Mouse (Mus musculus) testis, postnatal 10 days (tissue): ENCODE data around the gene Hspa5.
"Not testable (repeated sequence)": the region's sequence is repeated elsewhere in the genome, so short reads cannot be mapped to it uniquely, and the experiment has no call there.

ENCODE experiments used
- DNase-seq: peaks from one replicate; pipeline ENCODE4 v3.0.0; 2021; ENCODE audit warnings: low spot score

The Hspa5 gene

GRCm38 (mm10) chr2:34772252-34773235 is 774 bp downstream of the Hspa5 start:
- peak; percentile 71 for DNase-seq

DNA sequence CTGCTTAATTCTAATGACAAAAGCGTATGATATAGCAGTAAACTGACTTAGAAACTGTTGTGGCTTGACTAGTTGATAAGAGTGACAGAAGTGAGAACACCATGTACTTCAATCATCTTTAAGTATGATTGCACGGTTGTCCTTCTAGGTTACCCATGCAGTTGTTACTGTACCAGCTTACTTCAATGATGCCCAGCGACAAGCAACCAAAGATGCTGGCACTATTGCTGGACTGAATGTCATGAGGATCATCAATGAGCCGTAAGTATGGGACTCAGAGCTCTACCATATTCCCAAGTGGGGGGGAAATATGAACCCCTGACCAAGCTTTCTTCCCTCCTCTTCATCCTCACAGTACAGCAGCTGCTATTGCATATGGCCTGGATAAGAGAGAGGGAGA is 1.9 kb downstream of the Hspa5 start:
- DNase-seq: no peak

- DNase-seq: no peak
Observed at GRCm38 (mm10) chr2:34774493-34774892, 2.7 kb downstream of the Hspa5 start.

DNA sequence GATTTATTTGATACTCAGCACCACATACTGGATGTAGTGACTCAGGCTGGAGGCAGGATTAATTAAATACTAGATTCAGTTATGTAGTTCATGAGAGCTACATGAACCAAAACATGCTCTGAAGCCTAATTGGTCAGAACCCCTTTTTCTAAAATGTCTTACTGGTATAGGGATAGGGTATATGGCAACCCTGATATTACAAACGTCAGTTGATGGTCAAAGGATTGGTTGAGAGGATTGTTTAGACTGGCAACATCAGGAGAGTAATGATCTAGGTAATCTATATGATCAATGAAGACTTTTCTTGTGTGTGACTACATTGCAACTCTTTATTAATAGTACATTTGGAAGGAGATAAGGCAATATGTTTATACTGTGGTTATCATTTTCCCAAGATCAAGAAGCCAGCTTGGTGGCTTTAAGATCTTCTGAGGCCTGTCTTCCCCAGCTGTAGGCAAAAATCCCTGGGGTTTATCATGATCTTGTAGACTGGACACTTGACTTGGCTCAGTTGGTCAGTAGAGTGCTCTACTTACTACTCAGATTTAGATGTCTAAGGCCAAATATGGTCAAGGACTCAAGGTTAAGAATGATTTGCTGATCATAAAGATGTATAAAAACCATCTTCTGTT is 5.6 kb downstream of the Hspa5 start:
- DNase-seq: no peak

DNA sequence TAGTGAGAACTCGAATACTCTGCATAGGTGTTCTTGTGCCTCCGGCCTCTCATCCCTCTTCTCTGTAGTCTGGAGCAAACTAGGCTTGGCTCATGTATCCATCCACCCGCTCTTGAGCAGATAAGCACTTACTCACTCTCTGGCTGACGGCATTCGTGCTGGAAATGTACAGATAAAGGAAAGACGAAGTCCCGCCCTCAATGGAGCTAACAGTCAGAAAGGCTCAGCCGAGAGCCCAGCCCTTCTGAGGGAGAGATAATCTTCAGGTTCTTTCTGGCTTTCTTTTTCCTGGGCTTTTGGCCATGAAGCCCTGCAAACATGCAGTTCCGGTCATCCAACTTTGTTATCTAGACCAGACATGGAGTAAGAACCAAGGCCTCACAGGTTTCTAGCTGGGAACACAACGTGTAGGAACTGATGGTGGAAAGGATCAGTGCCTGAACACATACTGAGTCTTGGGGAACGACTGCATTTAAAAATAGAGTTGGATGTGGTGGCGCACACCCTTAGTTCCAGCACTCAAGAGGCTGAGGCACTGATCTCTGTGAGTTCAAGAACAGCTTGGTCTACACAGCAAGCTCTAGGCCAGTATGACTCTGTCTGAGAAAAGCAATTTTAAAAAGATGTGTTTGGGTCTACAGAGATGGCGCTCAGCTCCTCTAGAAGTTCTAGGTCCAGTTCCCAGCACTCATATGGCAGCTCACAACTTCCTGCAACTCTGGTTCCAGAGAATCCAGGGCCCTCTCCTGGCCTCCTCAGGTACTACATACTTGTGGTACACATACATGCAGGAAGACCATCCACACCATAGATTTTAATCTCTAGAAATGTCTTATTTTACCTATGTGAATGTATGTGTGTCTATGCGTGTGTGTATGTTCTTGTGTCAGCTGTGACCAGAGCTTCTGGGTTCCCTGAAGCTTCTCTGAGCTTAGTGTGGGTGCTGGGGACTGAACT is 11.6 kb downstream of the Hspa5 start:
- DNase-seq: no peak

- DNase-seq: peak; percentile 52
Observed at GRCm38 (mm10) chr2:34784085-34784484, 12.3 kb downstream of the Hspa5 start.

DNA sequence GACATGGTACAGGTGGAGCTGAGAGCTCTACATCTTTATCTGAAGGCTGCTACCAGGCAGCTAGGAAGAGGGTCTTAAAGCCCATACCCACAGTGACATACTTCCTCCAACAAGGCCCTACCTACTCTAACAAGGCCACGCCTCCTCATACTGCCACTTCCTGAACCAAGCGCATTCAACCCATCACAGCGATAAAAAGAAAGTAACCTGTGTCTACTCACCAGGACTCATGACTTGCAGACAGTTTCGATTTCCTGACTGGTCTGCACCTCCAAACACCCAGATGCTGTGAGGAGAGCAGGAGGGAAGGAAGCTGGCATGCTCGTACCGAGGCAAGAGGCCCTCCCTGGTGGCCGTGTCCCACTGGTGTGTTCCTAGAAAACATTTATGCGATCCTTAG is 18.5 kb downstream of the Hspa5 start:
- no peak for DNase-seq

- not testable (repeated sequence) for DNase-seq
Observed at GRCm38 (mm10) chr2:34792543-34792942, 20.8 kb downstream of the Hspa5 start.

GRCm38 (mm10) chr2:34794511-34794910 is 22.7 kb downstream of the Hspa5 start:
- no peak for DNase-seq

- no peak for DNase-seq
Observed at GRCm38 (mm10) chr2:34795426-34795825, 23.7 kb downstream of the Hspa5 start.

- DNase-seq: peak; percentile 92
Observed at GRCm38 (mm10) chr2:34799357-34800256, 27.8 kb downstream of the Hspa5 start, which contains the start of gene Rabepk. TSS of gene Rabepk (minus strand) at chr2:34799912.

GRCm38 (mm10) chr2:34800371-34800770 is 28.6 kb downstream of the Hspa5 start:
- no peak for DNase-seq

GRCm38 (mm10) chr2:34801516-34802482 is 30.0 kb downstream of the Hspa5 start:
- DNase-seq: peak; percentile 95

DNA sequence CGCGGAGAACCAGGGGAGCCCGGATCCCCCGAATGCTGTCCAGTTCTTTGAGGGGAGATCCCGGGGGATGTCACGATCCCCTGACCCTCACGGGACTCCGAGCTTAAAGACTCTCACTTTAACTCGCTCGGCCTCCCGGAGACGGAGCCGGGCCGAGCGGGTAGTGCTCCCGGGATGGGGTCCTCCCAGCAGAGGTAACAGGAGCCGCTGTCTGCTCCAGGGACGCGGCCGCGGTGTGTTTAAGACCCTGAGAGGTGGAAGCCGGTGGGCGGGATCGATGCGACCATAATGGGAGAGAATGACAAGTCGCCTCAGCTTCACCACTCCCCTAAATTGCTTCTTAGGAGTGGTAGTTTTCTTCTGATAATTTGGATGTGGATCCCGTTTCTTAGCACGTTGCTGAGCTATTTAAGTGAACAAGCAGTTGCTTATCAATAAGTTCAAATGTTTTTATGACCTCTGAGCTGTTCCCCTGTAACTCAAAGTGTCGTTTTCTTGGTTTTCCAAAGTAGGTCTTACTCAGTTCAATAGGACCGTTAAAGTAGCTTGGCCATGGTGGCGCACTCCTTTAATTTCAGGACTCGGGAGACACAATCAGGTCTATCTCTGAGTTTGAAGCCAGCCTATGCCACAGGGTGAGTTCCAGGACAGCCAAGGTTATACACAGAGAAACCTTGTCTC is 30.9 kb downstream of the Hspa5 start:
- peak; percentile 54 for DNase-seq

GRCm38 (mm10) chr2:34803746-34804145 is 32.0 kb downstream of the Hspa5 start:
- DNase-seq: no peak

DNA sequence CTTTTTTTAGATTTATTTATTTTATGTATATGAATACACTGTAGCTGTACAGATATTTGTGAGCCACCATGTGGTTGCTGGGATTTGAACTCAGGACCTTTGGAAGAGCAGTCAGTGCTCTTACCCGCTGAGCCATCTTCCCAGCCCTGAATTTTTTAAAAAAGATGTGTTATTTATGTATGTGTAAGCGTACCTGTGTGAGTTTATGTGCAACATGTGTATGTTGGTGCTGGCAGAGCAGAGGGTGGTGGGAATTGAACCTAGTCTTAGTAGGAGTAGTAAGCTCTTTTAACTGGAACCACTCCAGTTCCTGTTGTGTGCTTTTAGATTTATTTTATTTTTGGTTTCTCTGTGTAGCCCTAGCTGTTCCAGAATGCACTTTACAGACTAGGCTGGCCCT is 32.4 kb downstream of the Hspa5 start:
- no peak for DNase-seq

DNA sequence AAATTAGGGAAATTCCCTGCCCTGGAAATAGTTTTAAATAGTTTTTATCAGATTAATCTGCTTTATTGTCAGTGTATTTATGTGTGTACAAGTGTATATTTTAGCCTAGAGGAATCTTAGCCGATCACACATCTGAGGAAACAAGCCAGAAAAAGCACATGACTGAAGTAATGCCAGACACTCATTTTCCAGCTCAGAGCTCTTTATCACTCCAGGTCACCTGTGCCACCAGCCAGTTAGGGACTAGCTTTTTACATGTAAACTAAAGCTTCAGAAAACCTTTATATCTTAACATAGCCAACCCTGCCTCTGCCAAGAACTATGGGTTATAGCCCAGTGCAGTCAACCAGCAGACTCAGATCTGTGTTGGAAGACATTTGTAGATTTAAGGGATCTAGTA is 33.0 kb downstream of the Hspa5 start:
- no peak for DNase-seq

DNA sequence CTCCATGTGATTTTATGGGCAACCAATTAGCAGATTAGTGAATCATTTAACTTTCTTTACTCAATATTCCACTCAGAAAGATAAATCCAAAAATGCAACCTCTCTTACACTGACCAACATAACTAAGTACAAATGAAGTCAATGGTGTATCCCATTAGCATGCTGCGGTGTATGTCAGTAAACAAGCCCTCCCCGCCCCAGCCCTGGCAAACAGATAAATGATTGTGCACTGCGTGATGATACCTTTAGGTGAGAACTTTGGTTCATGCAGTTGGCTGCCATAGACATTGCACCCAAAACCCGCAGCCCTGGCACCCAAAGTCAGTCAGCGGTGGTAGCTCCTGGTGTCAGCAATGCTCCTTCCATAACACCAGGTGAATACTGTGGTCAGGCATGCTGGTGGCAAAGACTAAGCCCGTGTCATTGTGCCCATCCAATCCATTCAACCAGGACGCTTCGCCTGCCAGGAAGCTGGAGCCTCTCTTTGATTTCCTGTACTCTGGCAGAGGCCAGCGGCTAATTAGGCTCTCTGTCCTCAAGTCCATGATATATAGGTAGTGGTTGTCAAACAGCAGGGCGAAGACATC is 33.7 kb downstream of the Hspa5 start:
- DNase-seq: no peak

- no peak for DNase-seq
Observed at GRCm38 (mm10) chr2:34808057-34808456, 36.3 kb downstream of the Hspa5 start.
